Mouse (Mus musculus): ENCODE measurements around the gene Aig1.

DNA sequence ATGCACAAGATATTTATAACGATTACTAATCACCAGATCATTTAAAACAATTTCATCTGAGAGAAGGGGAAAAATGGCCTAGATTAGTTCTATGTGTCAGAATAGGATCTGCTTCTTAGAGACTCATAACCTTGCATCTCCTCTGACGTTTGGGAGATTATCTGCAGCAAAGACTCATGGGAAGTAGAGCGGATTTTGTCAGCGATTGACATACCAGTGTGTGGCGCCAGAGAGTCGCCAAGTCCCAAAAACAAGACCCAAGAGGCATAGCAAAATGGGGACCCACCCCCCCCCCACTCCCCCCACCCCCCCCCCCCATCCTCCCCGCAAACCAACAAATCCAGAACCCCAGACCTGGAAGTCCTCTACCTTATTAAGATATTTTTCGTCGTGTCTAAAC lies 13.7 kb upstream of the Aig1 start:
- TF ChIP-seq CTCF (IDR thresholded peaks at IDR 0.05; ENCODE audit: borderline replicate concordance, insufficient read depth, low read length) (no peak), POLR2A (IDR thresholded peaks at IDR 0.05; ENCODE audit: low read depth, low read length) (no peak)

Data from embryonic fibroblast, embryonic 13.5 days (primary cell).